Mouse (Mus musculus) thymus, postnatal 14 days (tissue): ENCODE measurements around the gene Kcnj8.

Source experiments
- DNase-seq: peaks from one replicate; pipeline ENCODE4 v3.0.0; 2021

Kcnj8 gene

DNA sequence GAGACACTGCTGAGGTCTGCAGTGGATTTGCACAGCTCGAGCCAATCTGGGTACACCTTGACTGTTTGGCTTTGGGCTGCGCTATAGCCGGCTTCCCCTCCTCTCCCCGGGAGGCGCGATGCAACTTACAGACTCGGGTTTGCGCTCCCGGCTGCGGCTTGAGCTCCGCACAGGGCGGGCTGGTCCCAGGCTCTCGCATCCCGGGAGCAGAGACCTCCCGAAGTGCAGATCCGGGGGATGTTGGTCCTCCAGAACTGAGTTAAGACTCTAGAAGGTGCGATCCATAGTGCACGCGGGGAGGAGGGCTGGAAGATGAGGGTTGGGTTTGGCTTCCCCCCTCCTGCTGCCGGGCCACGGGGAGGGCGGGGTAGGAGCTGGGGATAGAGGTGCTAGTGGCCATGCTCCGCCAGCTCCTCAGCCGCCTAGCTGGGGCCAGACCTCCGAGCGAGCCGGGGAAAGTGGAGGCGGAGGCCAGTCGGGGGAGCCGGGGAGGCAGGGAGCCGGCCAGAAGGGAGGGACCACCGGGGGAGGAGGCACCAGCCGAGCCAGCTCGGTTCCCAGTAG, at the start of gene Kcnj8:
Gene Kcnj8, minus strand, starts transcription at position 560 of the 564 bp plus-strand sequence.
- peak; percentile 48 for DNase-seq

DNA sequence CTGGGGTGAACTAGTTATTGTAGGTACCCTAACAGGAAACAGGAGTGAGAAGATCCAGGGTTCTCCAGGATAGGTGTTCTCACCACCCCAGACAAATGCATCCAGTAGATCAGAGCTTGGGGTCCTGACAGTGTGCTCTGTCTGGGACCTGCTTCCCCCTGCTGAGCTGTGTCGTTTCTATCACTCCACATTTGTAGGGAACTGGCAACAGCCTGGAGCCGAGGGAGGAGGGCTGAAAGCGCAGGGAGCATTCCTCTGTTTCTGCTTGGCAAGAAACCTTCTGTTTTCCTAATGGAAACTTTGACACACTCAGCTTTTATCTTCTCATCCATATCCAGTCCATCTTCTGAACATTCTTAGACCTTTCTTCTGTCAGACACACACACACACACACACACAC, 45.2 kb upstream of the Kcnj8 start:
- DNase-seq = no peak

DNA sequence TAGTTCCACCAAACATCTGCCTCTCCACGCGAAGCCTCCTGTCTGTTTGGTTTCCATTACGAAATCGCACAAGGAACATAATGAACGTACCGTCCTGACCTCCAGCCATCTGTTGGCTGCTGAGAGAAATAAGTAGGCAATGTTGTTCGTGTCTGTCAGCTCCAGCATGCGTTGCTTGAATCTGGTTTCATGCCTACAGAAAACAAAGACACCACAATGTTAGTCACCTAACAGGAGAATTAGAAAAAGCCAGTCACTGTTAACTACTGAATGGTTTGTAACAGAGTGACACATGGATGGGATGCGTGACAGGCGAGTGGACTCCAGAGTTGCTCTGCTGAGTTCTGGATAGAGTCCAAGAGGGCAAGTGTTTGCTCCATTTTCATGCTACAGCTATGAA, 42.9 kb upstream of the Kcnj8 start:
- no peak for DNase-seq

DNA sequence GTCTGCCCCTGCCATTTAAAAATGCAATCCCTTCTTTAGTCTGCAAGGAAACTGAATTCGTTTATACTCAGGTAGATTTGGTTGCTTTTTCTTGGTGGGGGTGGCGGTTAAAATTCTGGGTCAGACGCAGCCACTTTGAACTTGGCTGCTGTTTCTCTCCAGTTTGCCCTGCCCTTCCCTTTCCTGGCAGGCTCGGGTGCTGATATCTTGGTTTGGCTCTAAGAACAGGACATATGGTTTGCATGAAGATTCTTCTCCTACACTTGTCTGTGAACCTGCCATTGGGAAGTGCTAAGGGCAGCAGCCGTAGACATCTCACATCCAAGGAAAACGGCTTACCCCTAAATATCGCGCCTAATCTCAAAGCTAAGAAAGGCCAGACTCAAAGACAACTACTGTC, 41.0 kb upstream of the Kcnj8 start:
- no peak for DNase-seq

DNA sequence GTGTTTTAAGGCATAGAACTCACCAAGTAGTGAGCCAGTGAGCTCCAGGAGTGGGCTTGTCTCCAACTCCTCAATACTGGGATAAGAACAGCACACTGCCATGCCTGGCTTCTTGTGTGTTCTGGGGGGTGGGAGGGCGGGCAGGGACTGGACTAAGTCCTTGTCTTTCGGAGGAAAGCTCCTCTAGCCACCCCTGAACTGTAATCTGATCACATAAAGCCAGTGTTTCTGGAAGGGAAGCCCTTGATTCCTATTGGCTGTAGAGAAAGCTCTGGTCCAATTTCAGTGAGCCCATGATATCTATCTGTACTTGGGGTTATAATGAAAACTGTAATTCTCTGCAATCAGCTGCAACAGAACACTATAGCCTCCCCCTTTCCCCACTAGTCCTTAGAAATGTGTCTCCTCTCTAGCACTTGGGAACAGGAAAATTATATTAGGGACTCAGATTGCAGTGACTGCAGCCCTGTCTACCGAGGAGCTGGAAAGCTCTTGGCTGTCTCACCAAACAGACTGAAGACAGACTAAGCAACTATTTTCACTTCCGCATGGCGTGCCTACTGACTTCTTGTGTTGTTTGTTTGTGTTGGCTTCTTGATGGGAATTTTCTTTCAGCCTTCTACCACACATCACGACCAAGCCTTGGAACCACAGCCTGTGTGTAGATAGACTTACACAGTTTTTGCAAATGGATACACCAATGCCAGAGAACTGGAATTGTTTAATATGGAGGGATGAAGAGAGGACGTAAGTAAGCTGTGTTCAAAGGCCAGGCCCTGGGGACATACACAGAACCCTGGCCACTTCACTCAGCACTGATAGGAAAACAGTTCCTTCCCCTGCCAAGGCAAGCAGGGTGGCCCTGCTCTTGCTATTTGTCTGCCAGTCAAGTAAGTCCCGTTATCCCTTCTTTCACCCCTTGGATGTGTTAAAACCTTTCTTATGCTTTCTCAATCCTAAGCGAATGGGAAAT, 38.3 kb upstream of the Kcnj8 start:
- DNase-seq = no peak

DNA sequence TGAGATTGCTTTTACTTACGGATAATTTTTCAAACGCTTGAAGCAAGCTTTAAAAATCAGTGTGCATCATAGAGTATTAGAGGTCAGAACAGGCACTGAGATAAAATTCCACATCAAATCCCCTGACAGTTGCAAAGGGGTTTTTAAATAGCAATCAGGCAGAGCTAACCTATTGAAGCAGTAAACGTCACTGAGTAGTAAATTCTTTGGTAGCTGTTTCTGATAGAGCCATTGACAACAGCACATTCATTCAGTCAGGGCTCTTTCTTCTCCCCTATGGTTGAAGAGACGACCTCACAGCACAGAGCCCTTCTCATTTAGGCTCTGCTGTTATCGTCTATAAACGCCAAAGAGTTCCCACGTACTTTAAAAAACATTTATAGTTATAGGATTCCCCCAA, 35.7 kb upstream of the Kcnj8 start:
- DNase-seq = no peak

DNA sequence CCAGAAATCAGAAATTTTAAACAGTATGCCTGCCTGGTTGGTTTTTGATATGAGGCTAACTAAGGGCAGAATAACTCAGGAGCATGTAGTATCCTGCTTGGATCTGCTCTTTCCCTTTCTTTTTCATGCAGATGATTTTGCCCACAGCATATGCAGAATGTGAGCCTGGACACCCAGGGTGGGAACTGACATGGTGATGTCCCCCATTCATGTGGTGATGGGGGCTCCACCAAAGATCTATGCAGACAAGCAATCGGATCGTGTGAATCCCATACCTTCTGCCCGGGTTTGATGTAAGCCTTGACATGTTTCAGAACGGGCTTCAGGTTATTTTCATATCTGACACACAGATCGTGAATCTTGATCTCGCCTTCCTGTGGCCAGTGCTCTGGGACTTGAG, 31.4 kb upstream of the Kcnj8 start:
- DNase-seq = no peak

DNA sequence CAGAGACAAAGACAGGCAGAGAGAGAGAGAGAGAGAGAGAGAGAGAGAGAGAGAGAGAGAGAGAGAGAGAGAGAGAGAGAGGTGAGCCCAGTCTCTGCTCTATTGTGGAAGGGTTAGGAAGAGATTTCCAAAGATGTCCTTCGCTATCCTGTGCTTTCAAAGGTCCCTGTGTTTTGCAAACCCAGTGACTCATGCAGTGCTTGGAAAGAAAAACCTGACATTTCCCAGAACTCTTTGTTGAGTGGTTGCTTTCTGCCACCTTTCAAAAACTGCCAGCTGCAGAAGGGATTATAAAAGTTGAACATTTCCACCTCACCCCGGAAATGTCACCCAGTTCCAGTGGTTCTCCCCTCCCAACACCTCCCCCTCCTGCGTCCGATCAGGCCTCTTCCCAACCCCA, 7.4 kb upstream of the Kcnj8 start:
- DNase-seq = peak; percentile 24

DNA sequence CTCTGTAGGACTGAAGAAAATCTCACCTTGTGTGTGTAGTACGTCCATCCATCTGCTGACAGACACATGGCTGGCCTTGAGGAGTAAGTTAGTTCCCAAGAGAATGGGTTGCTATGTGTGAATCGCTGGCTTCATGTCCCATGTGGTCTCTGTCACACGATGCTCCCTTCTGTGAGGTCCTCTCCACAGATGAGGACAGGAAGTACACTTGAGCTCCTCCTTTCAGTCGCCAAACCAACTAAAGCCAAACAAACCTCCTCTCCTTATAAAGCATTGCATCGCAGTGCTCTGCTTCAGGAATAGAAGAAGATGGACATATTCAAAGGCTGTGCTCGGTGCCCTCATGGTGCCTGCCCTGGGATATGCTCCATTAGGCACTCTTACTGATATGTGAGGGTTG, 6.4 kb upstream of the Kcnj8 start:
- no peak for DNase-seq

DNA sequence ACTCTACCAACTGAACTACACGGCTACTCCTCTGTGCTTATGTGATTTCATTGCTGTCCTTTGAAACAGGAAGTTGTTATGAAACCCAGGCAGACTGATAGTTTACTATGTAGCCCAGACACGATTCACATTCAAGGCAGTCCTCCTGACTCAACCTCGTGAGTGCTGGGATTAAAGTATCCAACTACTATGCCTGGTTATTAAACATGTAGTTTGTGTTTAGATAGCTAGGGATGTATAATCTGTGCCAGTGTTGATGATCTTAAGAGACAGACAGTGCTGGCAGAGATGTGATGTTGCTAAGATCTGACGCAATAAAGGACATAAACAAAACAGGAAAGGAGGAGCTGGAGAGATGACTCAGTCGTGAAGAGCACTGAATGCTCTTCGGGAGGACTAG, 1.5 kb upstream of the Kcnj8 start:
- no peak for DNase-seq

DNA sequence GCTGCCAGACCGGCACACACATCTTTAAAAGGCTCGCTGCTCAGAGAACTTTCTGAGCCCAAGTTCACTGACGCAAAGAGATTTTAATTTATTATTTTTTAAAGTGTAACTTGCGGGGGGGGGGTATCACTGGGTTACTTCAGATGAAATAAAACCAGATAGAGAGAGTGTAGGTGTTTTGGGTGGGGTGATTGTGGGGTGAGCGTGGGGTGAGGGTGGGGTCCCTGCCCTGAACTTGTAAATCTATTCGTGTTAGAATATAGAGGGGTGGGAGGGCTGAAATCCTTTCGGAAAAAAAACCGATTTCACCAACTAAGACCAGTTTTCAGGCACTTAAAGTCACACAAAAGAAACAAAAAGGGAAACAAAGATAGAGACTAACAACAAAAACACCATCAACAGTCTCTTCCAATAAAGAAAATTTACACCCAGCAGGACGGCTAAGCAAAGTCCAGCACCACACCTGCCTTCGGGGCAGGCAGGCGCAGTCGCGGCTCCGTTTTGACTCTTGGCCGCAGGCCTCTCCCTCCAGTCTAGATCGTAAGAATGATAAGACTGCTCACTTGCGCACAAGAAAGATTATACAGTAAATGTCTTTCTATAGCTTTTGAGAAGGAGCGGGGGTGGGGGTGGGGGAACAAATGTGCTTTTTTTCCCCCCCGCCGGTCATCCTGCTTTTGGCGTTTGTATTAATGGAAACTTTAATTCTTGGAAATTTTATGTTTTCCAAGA, 381 bp upstream of the Kcnj8 start:
- no peak for DNase-seq

DNA sequence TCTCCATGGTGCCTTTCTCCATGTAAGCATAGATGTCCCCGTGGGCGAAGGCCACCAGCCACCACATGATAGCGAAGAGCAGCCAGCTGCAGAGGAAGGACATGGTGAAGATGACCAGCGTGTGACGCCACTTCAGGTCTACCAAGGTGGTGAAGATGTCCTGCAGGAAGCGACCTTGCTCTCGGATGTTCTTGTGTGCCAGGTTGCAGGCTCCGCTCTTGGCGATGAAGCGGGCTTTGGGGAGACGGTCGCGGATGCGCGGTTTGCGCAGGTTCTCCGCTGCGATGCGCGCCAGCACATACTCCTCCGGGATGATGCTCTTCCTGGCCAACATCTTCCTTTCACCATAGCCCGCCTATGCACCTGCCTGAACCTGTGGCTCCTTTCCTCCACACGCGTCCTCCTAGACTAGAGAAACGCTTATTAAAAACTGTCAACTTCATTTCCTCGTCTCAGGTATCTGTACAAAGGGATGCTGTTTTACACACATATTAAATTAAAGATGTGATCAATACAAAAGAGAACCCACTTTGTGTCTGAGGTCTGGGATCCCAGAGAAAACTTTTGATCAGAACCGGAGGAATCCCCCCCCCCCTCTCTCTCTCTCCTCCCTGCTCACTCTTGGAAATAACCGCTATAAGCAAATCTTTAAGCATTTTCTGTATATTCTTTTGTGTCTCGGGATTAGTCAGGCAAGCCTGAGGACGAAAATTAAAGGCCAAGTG, 1.2 kb downstream of the Kcnj8 start:
- DNase-seq = no peak

DNA sequence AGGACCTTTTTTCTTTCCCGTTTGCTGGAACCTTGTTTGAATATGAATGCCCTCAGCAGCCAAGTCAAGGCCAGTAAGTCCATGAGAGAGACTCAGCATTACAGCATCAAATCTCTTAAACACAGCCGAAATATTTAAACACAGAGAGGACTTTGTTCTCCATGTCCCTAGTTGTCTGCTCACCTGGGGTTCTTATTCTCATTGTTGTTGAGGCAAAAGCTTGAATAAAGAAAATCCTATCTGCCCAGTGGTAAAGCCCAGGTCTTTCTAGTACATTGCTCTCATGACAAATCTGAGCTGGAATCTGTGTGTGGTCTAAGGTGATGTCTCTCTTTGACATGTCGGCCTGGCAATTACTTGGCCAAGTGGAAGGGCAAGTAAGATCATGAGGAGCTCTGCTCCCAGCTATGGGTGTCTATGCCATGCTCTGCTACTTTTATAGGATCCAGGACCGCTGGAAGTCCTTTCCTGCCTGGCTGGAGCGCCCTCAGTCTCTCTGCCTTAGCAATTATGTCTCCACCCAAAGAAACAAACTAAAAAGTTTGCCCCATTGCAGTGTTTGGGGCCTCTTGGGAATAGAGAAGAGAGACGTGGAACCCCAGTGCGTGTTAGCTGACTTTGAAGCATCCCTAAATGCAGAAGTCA, 2.6 kb downstream of the Kcnj8 start:
- DNase-seq = no peak

DNA sequence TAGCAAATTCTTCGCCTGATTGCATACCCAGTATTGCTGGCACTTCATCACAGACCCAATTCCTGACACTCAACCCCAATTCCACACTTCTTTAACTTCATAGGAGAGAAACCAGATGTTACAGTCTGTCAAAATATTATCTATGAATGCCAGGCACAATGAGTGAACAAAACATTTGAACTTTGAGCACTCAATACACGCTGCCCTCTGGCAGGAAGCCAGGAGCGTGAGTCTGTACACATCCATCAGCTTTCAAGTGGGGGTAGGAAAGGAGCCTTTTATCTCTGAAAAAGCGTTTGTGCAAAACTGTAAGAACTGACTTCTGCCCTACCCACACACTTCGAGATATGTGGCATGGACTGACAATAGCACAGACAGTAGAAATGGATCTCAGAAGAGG, 4.0 kb downstream of the Kcnj8 start:
- peak; percentile 57 for DNase-seq

DNA sequence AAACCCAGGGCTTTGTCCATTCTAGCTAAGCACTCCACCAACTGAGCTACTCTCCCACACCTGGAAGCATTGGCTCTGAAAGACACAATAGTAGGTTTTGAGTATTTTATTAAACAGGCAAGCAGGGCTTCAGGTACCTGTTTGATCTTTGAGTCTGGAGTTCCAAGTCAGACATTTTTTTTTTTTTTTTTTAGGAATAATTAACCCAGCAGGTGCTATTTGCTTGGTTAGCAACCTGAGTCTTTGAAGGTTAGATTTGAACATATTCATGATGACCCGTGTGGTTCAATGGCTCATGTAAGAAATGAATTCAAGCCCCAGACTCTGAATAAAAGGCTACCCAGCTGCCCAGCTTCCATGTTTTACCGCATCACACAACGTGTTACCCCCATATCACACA, 6.7 kb downstream of the Kcnj8 start:
- DNase-seq = no peak

DNA sequence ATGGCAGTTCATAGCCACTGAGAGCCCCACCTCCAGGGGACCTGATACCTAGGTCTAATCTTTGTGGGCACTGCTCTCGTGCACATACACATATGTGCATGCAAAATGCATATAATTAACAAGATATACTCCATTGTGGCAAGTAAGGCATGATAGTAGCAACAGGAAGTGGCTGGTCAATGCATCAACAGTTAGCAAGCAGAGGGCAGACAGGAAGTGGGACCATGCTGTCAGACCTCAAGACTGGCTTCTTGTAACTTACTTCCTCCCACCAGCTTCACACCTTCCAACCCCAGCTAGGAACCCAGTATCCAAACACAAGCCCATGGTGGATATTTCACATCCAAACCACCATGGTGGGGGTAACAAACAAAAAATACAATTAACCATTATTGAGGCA, 10.3 kb downstream of the Kcnj8 start:
- peak; percentile 51 for DNase-seq

DNA sequence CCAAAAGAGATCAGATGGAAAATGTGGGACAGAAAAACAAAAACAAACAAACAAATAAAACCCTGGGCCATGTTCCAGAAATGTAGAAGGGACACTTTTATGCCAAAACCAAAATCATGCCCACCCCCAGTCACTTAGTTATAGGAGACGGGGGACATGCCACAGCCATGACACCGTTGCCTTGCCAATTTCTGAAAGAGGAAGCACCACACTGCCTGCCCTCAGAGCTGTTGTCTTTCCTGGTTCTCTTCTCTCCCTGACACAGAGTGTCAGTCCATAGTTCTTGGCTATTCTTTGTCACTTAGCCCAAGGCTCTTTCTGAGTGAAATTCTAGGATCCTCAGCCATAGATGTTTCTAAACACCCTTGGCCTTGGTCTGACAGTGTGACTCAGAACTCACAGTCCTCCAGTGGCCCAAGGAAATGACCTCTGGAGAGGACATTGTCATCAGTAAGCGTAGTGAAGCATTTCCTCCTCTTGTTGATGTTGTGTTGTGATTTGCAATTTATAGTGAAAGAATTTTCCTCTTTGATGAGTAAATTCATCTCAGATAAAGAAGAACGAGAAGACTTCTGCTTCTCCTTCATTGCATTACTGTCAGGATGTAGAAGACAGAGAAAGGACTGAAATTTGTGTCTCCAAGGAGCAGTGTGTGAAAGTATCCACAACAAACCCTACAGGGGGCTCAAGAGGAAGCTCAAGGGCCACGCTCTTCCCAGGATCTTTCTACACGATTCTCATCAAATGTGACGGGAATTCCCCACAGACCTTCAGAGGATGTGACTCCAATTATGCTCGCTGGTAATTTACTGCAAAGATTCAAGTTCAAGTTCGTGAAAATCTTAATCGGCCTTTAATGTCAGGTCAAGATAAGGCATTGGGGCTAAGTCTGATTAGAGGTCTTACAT, 12.4 kb downstream of the Kcnj8 start:
- DNase-seq = no peak

DNA sequence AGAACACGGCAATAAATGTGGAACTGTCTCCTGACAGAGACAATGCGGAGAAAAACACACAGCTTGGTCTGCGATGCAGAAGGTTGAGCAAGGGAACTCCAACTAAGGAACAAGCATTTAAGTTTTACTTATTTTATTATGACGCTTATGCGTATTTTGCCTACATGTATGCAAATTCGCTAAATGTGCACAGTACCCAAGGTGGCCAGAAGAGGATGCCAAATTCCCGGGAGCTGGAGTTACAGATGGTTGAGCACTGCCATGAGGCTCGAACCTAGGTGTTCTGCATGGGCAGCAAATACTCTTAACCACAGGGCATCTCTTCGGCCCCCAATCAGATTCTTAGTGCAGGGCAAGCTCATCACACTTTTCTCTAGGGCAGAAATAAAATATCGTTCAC, 13.3 kb downstream of the Kcnj8 start:
- DNase-seq = no peak

DNA sequence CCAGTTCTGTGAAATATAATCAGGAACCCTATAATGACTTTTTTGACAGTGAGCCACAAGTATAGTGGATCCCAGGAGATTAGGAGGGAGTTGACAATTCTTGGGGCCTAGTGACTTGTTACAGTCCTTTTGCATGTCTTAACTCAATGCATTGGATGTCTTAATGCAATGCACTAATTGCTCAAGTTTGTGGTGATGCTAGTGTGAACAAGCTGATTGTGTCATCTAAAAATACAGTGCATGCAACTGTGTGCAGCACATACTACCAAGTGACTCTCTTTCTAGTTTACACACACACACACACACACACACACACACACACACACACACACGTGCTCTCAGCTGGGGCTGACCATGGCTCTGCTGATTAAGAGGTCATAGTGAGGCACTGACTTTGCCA, 15.4 kb downstream of the Kcnj8 start:
- DNase-seq = no peak

DNA sequence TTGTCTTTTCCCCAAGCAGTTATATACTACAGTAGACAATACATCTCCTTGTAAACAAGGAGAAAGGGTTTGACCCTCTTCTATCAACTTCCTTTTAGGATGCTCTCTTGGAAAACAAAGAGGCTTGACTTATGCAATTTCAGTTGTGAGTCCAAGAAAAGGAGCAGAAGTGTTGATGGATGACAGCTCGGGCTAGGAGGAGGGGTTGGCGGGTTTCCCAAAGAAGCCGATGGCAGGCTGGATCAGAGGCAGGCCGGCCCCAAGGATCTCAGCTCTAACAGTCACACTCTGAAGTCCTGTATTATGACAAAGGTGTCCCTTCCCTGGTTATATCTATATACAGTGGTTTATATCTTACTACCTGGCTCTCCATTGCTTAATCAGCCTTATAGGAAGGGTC, 19.9 kb downstream of the Kcnj8 start:
- DNase-seq = no peak

DNA sequence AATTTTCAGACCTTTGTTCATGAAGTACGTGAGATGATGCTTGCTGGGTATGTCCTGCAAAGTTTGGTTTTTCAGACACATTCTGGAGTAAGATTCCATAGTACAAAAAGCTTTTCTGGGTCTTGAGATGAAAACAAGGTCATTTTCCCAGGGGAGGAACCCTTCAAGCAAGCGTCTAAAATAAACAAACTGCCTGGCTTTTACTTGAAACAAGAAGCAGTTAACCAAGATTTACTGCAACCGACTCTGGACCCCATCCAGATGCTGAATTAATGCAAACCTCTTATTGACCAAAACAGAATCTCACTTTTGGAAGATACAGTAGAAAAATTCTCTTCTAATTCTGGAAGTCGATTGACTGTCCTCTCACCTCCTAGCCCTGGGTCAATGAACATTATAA, 20.5 kb downstream of the Kcnj8 start:
- DNase-seq = no peak

DNA sequence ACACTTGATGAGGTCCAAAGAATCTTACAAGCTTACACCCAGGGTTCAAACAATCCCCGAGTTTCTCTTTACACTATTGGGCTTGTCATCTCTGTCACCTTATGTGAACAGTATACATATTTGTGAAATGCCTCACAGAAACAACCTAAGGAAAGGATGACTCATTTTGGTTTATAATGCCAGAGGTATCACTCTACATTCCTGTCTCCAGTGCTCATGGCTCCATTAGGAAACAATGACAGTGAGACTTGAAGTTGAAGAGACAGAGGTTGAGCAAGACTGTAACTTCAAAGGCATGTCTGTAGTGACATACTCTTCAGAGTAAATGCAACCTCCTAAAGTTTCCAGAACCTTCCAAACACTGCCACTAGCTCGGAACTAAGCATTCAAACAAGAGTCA, 23.0 kb downstream of the Kcnj8 start:
- no peak for DNase-seq
